Mouse (Mus musculus): ENCODE results near the gene Zfp239. TPM values are rescaled to one million over a fixed set of nuclear protein-coding genes. Genes with fewer than 3 reads are reported as not detected.

The Zfp239 gene
- total RNA-seq, 2 experiments from 2014 or later, result 0.17 to 0.18 TPM

GRCm38 (mm10) chr6:117879408-117880115, 17.7 kb downstream of the Zfp239 start:
- peak; percentile 99 to 100 for DNase-seq

DNA sequence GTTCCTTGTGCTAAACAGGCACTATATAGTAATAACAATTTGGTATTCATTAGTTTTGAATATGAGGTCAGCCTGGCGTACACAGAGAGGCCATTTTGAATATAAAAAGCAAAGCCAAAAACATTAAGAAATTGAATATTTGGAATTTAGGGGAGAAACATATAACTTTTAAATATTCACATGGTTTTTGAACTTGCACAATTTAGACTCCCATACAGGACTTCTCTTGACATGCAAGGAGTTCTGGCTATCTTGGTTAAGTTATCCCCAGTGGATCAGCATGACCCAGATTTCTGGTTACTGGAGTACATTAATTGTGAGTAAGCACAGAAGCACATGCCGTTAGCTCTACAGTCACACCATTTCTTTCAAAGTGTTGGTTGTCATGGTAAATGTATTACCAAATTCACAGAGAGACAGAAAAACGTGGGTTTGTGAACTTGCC, 18.5 kb downstream of the Zfp239 start:
- DNase-seq, result peak; percentile 40 to 43

GRCm38 (mm10) chr6:117881229-117881628, 19.3 kb downstream of the Zfp239 start:
- DNase-seq, result no peak

GRCm38 (mm10) chr6:117881997-117882396, 20.1 kb downstream of the Zfp239 start:
- DNase-seq, result no peak

DNA sequence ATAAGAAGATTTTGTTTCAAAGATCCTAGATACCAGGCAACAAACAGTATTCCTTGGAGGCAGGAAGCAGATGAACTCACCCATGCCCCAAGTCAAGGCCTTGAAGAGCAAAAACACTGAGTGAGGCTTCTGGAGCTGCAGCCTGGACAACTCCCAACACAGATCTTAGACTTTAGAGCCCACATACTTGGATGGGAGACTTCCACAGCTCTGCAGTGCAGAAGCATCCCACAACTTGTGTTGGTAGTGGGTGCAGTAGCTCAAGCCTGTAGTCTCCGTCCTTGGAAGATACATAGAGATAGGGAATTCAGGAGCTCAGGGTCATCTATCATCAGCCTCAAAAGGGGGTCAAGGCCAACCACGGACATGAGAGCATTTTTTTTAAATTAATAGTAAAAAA, 24.0 kb downstream of the Zfp239 start:
- DNase-seq, result no peak

- DNase-seq, result no peak
Observed at GRCm38 (mm10) chr6:117888032-117888431, 26.1 kb downstream of the Zfp239 start.

DNA sequence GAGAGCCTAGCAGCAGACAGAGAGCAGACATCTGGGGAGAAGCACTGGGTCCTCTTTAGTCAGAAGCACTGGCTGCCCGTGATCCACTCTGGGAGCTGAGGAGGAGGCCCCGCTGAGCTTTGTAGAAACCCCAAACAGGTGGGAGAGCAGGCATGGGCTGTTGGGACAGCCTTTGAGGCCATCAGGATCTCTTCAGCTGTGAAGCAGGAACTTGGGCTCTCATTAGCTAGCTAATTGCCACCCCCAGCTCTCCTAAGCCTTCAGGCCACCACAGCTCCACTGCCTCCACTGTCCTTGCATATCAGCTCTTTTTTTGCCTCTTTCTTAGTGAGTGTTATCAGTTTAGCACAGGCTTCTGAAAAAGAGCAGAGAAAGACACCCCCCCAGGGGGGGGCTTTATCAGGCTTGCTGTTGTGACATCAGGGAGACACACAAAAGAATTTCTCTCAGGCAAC, 26.8 kb downstream of the Zfp239 start:
- DNase-seq, result no peak

DNA sequence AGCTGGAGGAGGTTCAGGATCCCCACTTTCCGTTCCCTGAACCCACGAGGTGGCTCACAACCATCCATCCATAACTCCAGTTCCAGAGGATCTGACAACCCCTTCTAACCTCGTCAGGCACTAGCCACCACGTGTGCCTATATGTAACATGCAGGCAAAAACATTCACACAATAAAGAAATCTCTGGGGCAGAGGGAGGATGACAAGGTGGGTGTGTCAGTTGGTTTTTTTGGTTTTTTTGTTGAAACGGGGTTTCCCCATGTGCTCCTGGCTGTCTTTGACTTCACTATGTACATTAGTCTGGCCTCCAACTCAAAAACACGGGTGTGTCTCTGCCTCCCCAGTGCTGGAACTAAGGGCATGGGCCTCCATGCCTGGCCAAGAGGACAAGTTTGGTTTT, 28.4 kb downstream of the Zfp239 start:
- DNase-seq, result no peak

GRCm38 (mm10) chr6:117891369-117892160, 29.7 kb downstream of the Zfp239 start:
- DNase-seq, result no peak

DNA sequence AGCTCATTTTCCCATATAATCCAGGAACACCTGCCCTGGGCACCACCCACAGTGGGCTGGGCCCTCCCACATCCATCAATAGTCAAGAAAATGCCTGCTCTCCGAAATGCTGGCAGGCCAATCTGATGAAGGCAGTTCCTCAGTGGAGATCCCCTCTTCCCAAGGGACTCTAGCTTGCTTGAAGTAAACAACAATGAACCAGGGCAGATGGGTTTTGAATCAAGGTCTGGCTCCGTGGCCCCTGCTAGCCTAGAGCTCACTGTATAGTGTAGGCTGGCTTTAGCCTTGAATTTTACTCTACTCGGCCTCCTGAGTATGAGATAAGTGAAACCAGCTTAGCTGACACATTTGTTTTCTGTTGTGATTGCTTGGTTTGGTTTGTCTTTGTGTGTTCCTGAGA, 30.5 kb downstream of the Zfp239 start:
- no peak for DNase-seq

DNA sequence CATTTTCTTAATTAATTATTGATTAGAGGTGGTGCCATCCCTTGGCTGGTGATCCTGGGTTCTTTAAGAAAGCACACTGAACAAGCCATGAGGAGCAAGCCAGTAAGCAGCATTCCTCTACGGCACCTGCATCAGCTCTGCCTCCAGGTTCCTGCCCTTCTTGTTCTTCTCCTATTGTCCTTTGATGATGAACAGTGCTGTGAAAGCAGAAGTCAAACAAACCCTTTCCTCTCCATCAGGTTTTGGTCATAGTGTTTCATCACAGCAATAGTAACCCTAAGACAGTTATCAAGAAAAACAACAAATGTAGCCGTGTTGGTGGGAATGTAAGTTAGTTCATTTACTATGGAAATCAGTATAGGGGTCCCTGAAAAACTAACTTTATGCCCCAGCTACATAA, 31.5 kb downstream of the Zfp239 start:
- DNase-seq, result no peak

- no peak for DNase-seq
Observed at GRCm38 (mm10) chr6:117897800-117898199, 35.9 kb downstream of the Zfp239 start.

DNA sequence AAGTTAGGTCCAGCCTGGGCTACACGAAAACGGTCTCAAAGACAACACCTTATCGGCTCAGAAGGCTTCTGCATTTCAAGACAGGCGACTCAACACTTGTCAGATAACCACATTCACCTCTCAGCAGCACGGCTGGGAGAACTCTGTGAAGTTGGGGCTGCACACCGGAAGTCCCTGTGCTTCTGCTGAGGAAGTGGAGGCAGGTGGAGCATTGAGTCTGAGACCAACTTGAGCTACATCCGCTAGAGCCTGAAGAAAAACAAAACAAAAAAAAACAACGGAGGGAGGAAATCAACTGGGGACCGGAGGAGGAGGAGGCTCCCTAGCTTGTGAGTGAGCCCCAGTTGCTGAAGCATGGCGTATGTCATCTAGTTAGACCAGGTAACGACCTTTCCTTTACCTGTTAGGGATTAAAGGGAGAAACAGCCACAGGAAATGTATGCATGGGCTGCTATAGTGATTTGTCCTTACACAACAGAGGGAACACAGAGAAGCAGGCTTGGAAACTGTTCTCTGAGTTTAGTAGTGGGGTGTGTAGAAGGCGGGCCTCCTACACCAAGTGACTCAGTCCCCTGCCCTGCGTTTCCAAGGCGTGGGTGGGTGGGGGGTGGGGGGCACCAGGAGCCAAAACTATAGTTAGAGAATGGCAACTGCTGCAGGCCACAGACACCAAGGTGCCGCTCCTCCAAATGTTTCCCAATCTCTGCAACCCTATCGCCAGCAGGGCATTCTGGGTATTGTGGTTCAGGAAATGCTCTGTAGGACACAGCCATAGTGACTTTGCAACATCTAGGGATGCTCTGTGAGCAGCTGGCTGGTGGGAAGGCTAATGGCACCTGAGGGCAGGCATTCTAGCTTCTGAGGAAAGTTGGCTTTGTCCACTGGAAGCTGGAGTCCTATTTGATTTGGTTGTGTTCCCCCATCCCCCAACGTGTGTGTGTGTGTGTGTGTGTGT, 38.5 kb downstream of the Zfp239 start, which contains the start of gene Hnrnpf:
TSS of gene Hnrnpf (plus strand) at position 199 of the 955 bp plus-strand sequence.
- peak in 1 of 2 experiments; percentile 36 for DNase-seq

DNA sequence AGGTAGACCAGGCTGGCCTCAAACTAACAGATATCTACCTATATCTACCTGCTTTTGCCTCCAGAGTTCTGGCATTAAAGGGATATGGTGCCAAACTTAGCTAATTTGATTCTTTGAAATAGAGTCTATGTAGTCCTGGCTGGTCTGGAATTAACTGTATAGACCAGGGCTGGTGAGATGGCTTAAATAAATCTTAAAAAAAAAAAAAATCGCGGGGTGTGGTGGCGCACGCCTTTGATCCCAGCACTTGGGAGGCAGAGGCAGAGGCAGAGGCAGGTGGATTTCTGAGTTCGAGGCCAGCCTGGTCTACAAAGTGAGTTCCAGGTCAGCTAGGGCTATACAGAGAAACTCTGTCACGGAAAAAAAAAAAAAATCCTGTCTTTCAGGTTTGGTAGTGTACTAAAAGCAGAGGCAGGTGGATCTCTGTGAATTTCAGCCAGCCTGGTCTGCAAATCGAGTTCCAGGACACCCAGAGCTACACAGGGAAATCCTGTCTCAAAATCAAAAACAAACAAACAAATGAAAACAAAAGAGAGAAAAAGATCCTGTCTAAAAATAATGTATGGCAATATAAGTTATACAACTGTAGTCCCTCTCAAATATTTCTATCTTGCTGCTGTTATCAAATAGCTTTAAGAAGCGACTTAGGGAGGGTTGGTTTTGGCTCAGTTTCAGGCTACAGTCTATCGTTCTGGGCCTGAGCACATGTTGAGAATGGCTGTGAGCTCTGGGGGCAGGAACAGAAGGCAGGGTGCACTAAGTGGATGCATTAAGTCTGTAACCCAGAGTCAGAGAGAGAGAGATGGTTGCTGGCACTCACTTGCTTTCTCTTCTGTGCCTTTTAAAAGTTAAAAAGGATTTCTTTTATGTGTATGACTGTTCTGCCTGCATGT, 39.9 kb downstream of the Zfp239 start:
- DNase-seq, result no peak

DNA sequence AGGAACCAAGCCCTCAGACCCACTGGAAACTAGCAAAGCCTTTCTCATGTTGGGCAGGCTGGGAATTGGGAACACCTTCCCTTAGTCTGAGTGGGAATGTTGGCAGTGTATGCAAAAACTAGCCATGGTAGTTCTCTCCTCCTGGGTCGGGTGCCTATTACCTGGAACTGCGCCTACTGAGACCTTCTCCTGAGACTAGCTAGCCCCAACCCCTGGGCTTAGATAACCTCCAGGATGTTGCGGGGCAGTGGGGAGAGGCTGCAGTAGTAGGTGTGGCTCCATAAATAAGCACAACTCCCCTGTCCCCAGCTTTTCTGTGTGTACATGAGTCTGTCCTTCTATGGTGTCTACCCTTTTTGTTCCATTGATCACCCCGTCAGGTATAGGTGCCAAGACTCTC, 40.7 kb downstream of the Zfp239 start:
- no peak for DNase-seq

DNA sequence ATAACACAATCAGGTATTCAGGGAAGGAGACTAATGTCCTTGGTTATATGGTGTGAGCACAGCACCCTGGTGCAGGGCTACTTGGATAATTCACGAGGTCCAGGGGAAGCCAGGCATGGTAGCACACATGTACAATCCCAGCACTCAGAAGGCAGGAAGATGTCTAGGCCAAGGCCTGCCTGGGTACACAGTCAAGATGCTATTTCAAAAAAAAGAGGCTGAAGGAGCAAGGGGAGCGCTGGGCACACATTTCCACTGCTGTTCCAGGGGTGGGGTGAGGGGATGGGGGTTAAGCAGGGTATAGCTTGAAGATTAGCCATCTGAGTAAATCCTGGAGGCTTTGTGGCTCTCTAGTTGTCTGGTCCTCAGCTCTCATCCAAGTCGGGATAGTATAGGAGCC, 41.9 kb downstream of the Zfp239 start:
- DNase-seq, result no peak

DNA sequence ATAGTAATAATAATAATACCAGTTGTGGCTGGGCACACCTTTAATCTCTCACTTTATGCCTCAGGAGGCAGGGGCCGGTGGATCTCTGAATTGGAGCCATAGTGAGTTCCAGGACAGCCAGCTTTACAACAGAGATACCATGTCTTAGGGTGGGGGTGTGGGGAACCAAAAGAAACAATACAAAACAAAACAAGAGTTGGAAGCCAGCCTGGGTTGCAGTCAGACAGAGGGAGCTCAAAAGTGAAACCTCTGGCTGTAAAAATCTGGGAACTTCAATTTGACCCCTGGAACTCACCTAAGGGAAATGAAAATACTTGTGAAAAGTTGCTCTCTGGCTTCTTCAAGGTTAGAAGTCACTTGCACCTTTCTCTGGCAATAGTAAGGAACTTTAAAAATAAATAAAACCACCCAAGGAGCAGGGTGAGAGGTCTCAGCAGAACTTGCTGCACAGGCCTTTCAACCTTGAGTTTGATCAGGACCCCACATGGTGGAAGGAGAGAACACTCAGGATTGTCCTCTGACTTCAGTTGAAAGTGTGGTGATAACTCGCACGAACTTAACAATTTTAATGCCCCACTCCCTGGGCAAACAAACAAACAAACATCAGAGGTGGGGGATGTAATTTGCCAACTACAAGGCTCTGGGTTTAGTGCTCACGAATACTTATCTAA, 43.5 kb downstream of the Zfp239 start:
- peak in 1 of 2 experiments; percentile 38 for DNase-seq

DNA sequence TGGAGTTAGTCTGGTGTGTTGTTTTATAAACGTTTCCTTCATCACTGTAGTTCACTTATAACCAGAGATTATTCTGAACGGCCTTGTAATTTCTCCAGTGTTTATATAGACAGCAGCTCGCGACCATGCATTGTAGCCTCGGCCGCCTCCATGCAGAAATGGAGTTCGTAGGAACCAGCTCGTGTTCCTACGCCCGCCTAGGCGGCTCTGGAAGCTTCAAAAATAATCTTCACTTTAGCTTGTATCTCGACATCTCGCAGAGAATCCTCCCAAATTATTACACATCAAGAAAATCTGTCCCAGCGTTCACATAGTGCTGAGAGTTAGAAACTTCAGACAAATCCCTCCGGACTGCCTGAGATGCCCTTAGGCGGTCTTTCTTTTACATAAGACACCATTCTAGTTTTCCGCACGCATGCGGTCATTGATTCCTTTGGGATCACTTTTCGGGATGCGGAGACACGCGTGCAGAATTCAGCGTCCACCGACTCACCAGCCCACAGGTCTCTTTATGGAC, 44.2 kb downstream of the Zfp239 start:
- peak in 1 of 2 experiments; percentile 85 for DNase-seq

GRCm38 (mm10) chr6:117906590-117907271, 44.8 kb downstream of the Zfp239 start:
- DNase-seq, result peak; percentile 97 to 99

Data from heart, adult 18-20 months (tissue).